32 mouse cellular contexts compared by ENCODE assay signal in genomic region chr2:164115531-164115930, GRCm38 (mm10). TPM values are rescaled to one million over a fixed set of nuclear protein-coding genes. Genes with fewer than 3 reads are reported as not detected.
DNase-seq lines count a peak whose midpoint lies in the region; ATAC-seq and TF ChIP-seq lines count a peak whose summit lies in the region.
"Had no signal": no experiment of that assay in that cellular context is flagged by ENCODE, and none has a peak within 500 bp of the region (broad histone marks: within the 10 kb centered on the region; RNA-seq: fewer than 3 reads in every experiment).

No protein-coding gene starts in this region.

- peak; percentile 70; the same call in 1 of the 2 replicates for ATAC-seq in limb, embryonic 14.5 days (ENCODE audit: low FRiP score, low read depth)
- ATAC-seq in granulocyte monocyte progenitor cell, adult 5-6 weeks (replicated peaks; ENCODE audit: poor library complexity, severe bottlenecking): no peak
- ATAC-seq: forebrain, embryonic 13.5 days; hindbrain, embryonic 16.5 days; liver, embryonic 12.5 days; liver, postnatal 0 days; Patski had no signal

- H3K4me3 ChIP-seq in heart, embryonic 10.5 days: no peak overlapping the region
- no peak overlapping the region for H3K4me3 ChIP-seq in limb, embryonic 14.5 days (replicated peaks; ENCODE audit: low read length)
- no peak overlapping the region for H3K4me3 ChIP-seq in kidney, adult 2 months (ENCODE audit: insufficient read depth, low read depth, low read length)
- H3K4me3 ChIP-seq: forebrain, embryonic 13.5 days; heart, embryonic 12.5 days; layer of hippocampus, adult 2 months; liver, embryonic 12.5 days had no signal

- 0 out of 2 replicates have a peak, but pooled peaks cover 3% of the 10 kb centered on the region for H3K4me1 ChIP-seq in heart, embryonic 10.5 days
- peaks cover 23% of the 10 kb centered on the region for H3K4me1 ChIP-seq in limb, embryonic 14.5 days (ENCODE audit: control insufficient read depth, insufficient read depth, low read length)
- H3K4me1 ChIP-seq in kidney, adult 2 months (ENCODE audit: control insufficient read depth, insufficient read depth, low read length): no peaks in the 10 kb centered on the region
- H3K4me1 ChIP-seq: forebrain, embryonic 13.5 days; liver, embryonic 12.5 days had no signal

- 88% methylated on average over 10 of the region's 10 CpGs for WGBS in heart, embryonic 10.5 days
- 40% methylated on average over 10 of the region's 10 CpGs for WGBS in limb, embryonic 14.5 days
- 89% methylated on average over 10 of the region's 10 CpGs for WGBS in kidney, adult 2 months

- H3K9me3 ChIP-seq in heart, embryonic 10.5 days: no peaks in the 10 kb centered on the region
- no peaks in the 10 kb centered on the region for H3K9me3 ChIP-seq in limb, embryonic 14.5 days (ENCODE audit: control insufficient read depth, low read length)
- H3K9me3 ChIP-seq: forebrain, embryonic 13.5 days; heart, embryonic 12.5 days; liver, embryonic 12.5 days had no signal

- no peak overlapping the region for H3K27ac ChIP-seq in heart, embryonic 10.5 days
- peak overlapping the region; percentile 63; the same call in 1 of the 2 replicates for H3K27ac ChIP-seq in limb, embryonic 14.5 days (replicated peaks; ENCODE audit: low read depth, low read length)
- H3K27ac ChIP-seq in kidney, adult 2 months (ENCODE audit: insufficient read depth, low read depth, low read length): no peak overlapping the region
- H3K27ac ChIP-seq: forebrain, embryonic 13.5 days; layer of hippocampus, adult 2 months; liver, embryonic 12.5 days had no signal

- peaks cover 38% of the 10 kb centered on the region for H3K36me3 ChIP-seq in heart, embryonic 10.5 days
- H3K36me3 ChIP-seq in limb, embryonic 14.5 days (ENCODE audit: control insufficient read depth, insufficient read depth, low read length): peaks cover 28% of the 10 kb centered on the region
- no peaks in the 10 kb centered on the region; the same call in 1 of the 2 replicates for H3K36me3 ChIP-seq in kidney, adult 2 months (ENCODE audit: control insufficient read depth, insufficient read depth, low read length)

- no peak for TF ChIP-seq CTCF in kidney, adult 2 months (conservative IDR thresholded peaks at IDR 0.05; ENCODE audit: insufficient read depth, insufficient read length, low read depth, low read length)

- TF ChIP-seq POLR2A in limb, embryonic 14.5 days (IDR thresholded peaks at IDR 0.05; ENCODE audit: borderline replicate concordance, extremely low read depth, insufficient read depth, insufficient read length): no peak
- no peak for TF ChIP-seq POLR2A in kidney, adult 2 months (IDR thresholded peaks at IDR 0.05; ENCODE audit: low read depth, low read length)

- no peaks in the 10 kb centered on the region for H3K27me3 ChIP-seq in heart, embryonic 10.5 days (ENCODE audit: insufficient read depth, poor library complexity, severe bottlenecking)
- no peaks in the 10 kb centered on the region for H3K27me3 ChIP-seq in limb, embryonic 14.5 days (ENCODE audit: control insufficient read depth, insufficient read depth, low read length)
- no peaks in the 10 kb centered on the region for H3K27me3 ChIP-seq in kidney, adult 2 months (replicated peaks; ENCODE audit: control insufficient read depth, insufficient read depth, low read length)
- H3K27me3 ChIP-seq: CH12.LX; forebrain, embryonic 13.5 days; heart, embryonic 12.5 days; liver, embryonic 12.5 days; Patski had no signal

- peak; percentile 49 for DNase-seq in heart, adult 11 months
- no peak for DNase-seq in heart, embryonic 10.5 days (ENCODE audit: low spot score)
- DNase-seq in forelimb bud, embryonic 11.5 days (ENCODE audit: low read depth, low spot score): peak; percentile 43
- no peak for DNase-seq in limb, embryonic 14.5 days (ENCODE audit: low spot score)
- DNase-seq in kidney, adult 2 months: no peak
- DNase-seq in urinary bladder, postnatal 36 days (ENCODE audit: low spot score in 2 of 2): no peak
- DNase-seq in urinary bladder, postnatal 14 days (ENCODE audit: low spot score): no peak
- DNase-seq: adrenal gland, postnatal 25 days; cerebellum, adult 11-12 months; cerebellum, adult 9-11 months; gastrocnemius, postnatal 14 days; heart, adult 18-20 months; kidney, adult 18-20 months; kidney, postnatal 36 days; liver, postnatal 0 days; lung, postnatal 4 days; midbrain, embryonic 14.5 days; right cerebral cortex, postnatal 25 days; spleen, adult 18-20 months; thymus, postnatal 14 days had no signal

- no peak overlapping the region for H3K4me2 ChIP-seq in limb, embryonic 14.5 days (replicated peaks; ENCODE audit: low read depth, low read length, severe bottlenecking)
- H3K4me2 ChIP-seq: forebrain, embryonic 13.5 days; heart, embryonic 12.5 days; liver, embryonic 12.5 days had no signal

- H3K9ac ChIP-seq in limb, embryonic 14.5 days (ENCODE audit: low read depth, low read length, severe bottlenecking): no peak overlapping the region
- H3K9ac ChIP-seq: forebrain, embryonic 13.5 days; heart, embryonic 12.5 days; liver, embryonic 12.5 days; liver, postnatal 0 days had no signal

RNA-seq across cellular contexts. Expression of gene Tomm34, which starts 44.6 kb away (rescaled TPM):
- polyA plus RNA-seq in heart, embryonic 10.5 days (2016; fragmentation: Nextera tagmentation; extraction: Ambion mirVana): 58.7 and 65.0 TPM in 2 replicates
- 39.1 and 42.9 TPM in 2 replicates for polyA plus RNA-seq in limb, embryonic 14.5 days (2012; rRNA removed)
- polyA plus RNA-seq in limb, embryonic 14.5 days (2014; fragmentation: Nextera tagmentation; extraction: Ambion mirVana): 50.1 and 53.5 TPM in 2 replicates
- 31.0 and 34.1 TPM in 2 replicates for polyA plus RNA-seq in kidney, adult 2 months (2012; rRNA removed)
- total RNA-seq in granulocyte monocyte progenitor cell, adult 5-6 weeks (2014; fragmentation: Nextera tagmentation): 58.6 and 64.2 TPM in 2 replicates
- total RNA-seq in granulocyte monocyte progenitor cell, adult 5-6 weeks (2017): 41.7 and 51.4 TPM in 2 replicates

RNA-seq across cellular contexts. Expression of gene Stk4, which starts 45.4 kb away (rescaled TPM):
- 20.5 and 23.6 TPM in 2 replicates for polyA plus RNA-seq in heart, embryonic 10.5 days (2016; fragmentation: Nextera tagmentation; extraction: Ambion mirVana)
- 16.1 and 16.8 TPM in 2 replicates for polyA plus RNA-seq in limb, embryonic 14.5 days (2012; rRNA removed)
- polyA plus RNA-seq in limb, embryonic 14.5 days (2014; fragmentation: Nextera tagmentation; extraction: Ambion mirVana): 23.2 and 25.5 TPM in 2 replicates
- 10.4 and 13.0 TPM in 2 replicates for polyA plus RNA-seq in kidney, adult 2 months (2012; rRNA removed)
- 132 and 145 TPM in 2 replicates for total RNA-seq in granulocyte monocyte progenitor cell, adult 5-6 weeks (2014; fragmentation: Nextera tagmentation)
- total RNA-seq in granulocyte monocyte progenitor cell, adult 5-6 weeks (2017): 123 and 133 TPM in 2 replicates

RNA-seq across cellular contexts. Expression of gene Kcns1, which starts 55.4 kb away (rescaled TPM):
- polyA plus RNA-seq in heart, embryonic 10.5 days (2016; fragmentation: Nextera tagmentation; extraction: Ambion mirVana): not detected in 2 replicates
- polyA plus RNA-seq in limb, embryonic 14.5 days (2012; rRNA removed): 6.8 and 11.2 TPM in 2 replicates
- 2.7 and 3.2 TPM in 2 replicates for polyA plus RNA-seq in limb, embryonic 14.5 days (2014; fragmentation: Nextera tagmentation; extraction: Ambion mirVana)
- polyA plus RNA-seq in kidney, adult 2 months (2012; rRNA removed): 0.36 and 0.48 TPM in 2 replicates
- total RNA-seq in granulocyte monocyte progenitor cell, adult 5-6 weeks (2014; fragmentation: Nextera tagmentation): 0.41 TPM in 1 of 2 replicates, not detected in the other
- 0.26 and 0.60 TPM in 2 replicates for total RNA-seq in granulocyte monocyte progenitor cell, adult 5-6 weeks (2017)
- total RNA-seq: adrenal gland, postnatal 25 days; neutrophil, adult 5-6 weeks had no signal
- polyA plus RNA-seq: C2C12; forebrain, embryonic 13.5 days; hindbrain, embryonic 11.5 days; liver, embryonic 12.5 days; liver, postnatal 0 days; lung, embryonic 16.5 days; Patski had no signal

Comparison
In these comparisons a context has a peak if more than half of its experiments do, and no peak if none do; other contexts are left out.
1. DNase-seq: peak in heart, adult 11 months (single experiment) and forelimb bud, embryonic 11.5 days (single experiment); none in heart, embryonic 10.5 days (single experiment), limb, embryonic 14.5 days (single experiment), kidney, adult 2 months (single experiment), urinary bladder, postnatal 36 days (0 of 2) and urinary bladder, postnatal 14 days (single experiment).